ENCODE assay signal across 13 mouse cellular contexts in the genomic region with DNA sequence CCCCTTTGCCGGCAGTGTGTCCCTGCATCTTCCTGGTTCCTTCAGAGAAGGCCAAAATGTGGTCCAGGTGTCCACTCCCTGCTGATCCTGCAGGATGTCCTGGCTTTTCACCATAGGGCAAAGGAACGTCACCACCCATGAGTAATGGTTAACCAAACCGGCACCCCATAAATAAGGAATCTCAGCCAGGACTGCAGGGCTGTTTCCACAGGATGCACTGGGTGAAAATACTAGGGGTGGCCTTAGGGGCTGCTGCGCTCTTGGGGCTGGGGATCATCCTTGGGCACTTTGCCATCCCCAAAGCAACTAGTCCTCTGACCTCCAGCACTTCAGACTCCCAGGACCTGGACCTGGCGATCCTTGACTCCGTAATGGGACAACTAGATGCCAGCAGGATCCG. TPM values are rescaled to one million over a fixed set of nuclear protein-coding genes. Genes with fewer than 3 reads are reported as not detected.
DNase-seq lines count a peak whose midpoint lies in the region; ATAC-seq and TF ChIP-seq lines count a peak whose summit lies in the region.
"Had no signal": no experiment of that assay in that cellular context is flagged by ENCODE, and none has a peak within 500 bp of the region (broad histone marks: within the 10 kb centered on the region; RNA-seq: fewer than 3 reads in every experiment).

A gene (plus strand): TSS at position 197 of the 400 bp plus-strand sequence.

- TF ChIP-seq POLR2A in kidney, adult 2 months (IDR thresholded peaks at IDR 0.05; ENCODE audit: low read depth, low read length) = no peak

- H3K4me3 ChIP-seq in kidney, adult 2 months (ENCODE audit: insufficient read depth, low read depth, low read length) = no peak within 1 kb of the TSS
- no peak within 1 kb of the TSS for H3K4me3 ChIP-seq in neural tube, embryonic 13.5 days
- H3K4me3 ChIP-seq in neural tube, embryonic 15.5 days (replicated peaks) = no peak within 1 kb of the TSS
- H3K4me3 ChIP-seq in forebrain, embryonic 15.5 days = no peak within 1 kb of the TSS
- H3K4me3 ChIP-seq: forebrain, embryonic 12.5 days had no signal

- 0 out of 2 replicates have a peak within 1 kb of the TSS, but pooled peaks have one; percentile 8 for H3K9ac ChIP-seq in neural tube, embryonic 13.5 days
- H3K9ac ChIP-seq in neural tube, embryonic 15.5 days (replicated peaks) = no peak within 1 kb of the TSS
- H3K9ac ChIP-seq in forebrain, embryonic 15.5 days (replicated peaks) = no peak within 1 kb of the TSS
- H3K9ac ChIP-seq: forebrain, embryonic 12.5 days had no signal

- DNase-seq in kidney, adult 2 months = peak; percentile 40
- DNase-seq in kidney, adult 9 months = no peak
- no peak for DNase-seq in large intestine, adult 2 months (ENCODE audit: low read depth, low spot score)
- DNase-seq in spleen, adult 12 weeks (ENCODE audit: low spot score) = no peak
- DNase-seq: cerebellum, postnatal 14 days; heart, postnatal 4 days had no signal

- WGBS in kidney, adult 2 months = 62% methylated on average over 7 of the region's 7 CpGs
- WGBS in neural tube, embryonic 13.5 days = 90% methylated on average over 7 of the region's 7 CpGs
- WGBS in neural tube, embryonic 15.5 days = 88% methylated on average over 7 of the region's 7 CpGs
- 41% methylated on average over 7 of the region's 7 CpGs for WGBS in large intestine, adult 2 months
- 84% methylated on average over 7 of the region's 7 CpGs for WGBS in forebrain, embryonic 15.5 days

- H3K27ac ChIP-seq in kidney, adult 2 months (ENCODE audit: insufficient read depth, low read depth, low read length) = no peak within 1 kb of the TSS
- H3K27ac ChIP-seq in neural tube, embryonic 13.5 days (replicated peaks) = no peak within 1 kb of the TSS
- H3K27ac ChIP-seq in neural tube, embryonic 15.5 days (replicated peaks) = no peak within 1 kb of the TSS
- H3K27ac ChIP-seq in forebrain, embryonic 15.5 days (replicated peaks) = no peak within 1 kb of the TSS
- H3K27ac ChIP-seq: forebrain, embryonic 12.5 days had no signal

- no peaks in the 10 kb centered on the region for H3K27me3 ChIP-seq in kidney, adult 2 months (replicated peaks; ENCODE audit: control insufficient read depth, insufficient read depth, low read length)
- H3K27me3 ChIP-seq in neural tube, embryonic 13.5 days = no peaks in the 10 kb centered on the region
- no peaks in the 10 kb centered on the region for H3K27me3 ChIP-seq in neural tube, embryonic 15.5 days (replicated peaks)
- H3K27me3 ChIP-seq in forebrain, embryonic 15.5 days = no peaks in the 10 kb centered on the region
- H3K27me3 ChIP-seq: forebrain, embryonic 12.5 days had no signal

- TF ChIP-seq CTCF in kidney, adult 2 months (conservative IDR thresholded peaks at IDR 0.05; ENCODE audit: insufficient read depth, insufficient read length, low read depth, low read length) = no peak

- no peak within 1 kb of the TSS for H3K4me2 ChIP-seq in neural tube, embryonic 13.5 days
- H3K4me2 ChIP-seq in neural tube, embryonic 15.5 days = no peak within 1 kb of the TSS
- H3K4me2 ChIP-seq in forebrain, embryonic 15.5 days (replicated peaks) = no peak within 1 kb of the TSS
- H3K4me2 ChIP-seq: forebrain, embryonic 12.5 days had no signal

- H3K9me3 ChIP-seq in neural tube, embryonic 13.5 days = no peaks in the 10 kb centered on the region
- no peaks in the 10 kb centered on the region for H3K9me3 ChIP-seq in neural tube, embryonic 15.5 days (replicated peaks)
- no peaks in the 10 kb centered on the region for H3K9me3 ChIP-seq in forebrain, embryonic 15.5 days
- H3K9me3 ChIP-seq: forebrain, embryonic 12.5 days had no signal

- no peak for ATAC-seq in neural tube, embryonic 13.5 days (ENCODE audit: low read depth)
- ATAC-seq in neural tube, embryonic 15.5 days (ENCODE audit: low FRiP score) = no peak
- ATAC-seq in forebrain, embryonic 15.5 days (replicated peaks) = no peak
- ATAC-seq: inflammation-experienced regulatory T-cells, adult 6 months; lung, postnatal 0 days had no signal

- H3K36me3 ChIP-seq in kidney, adult 2 months (ENCODE audit: control insufficient read depth, insufficient read depth, low read length) = no peaks in the 10 kb centered on the region
- no peaks in the 10 kb centered on the region for H3K36me3 ChIP-seq in neural tube, embryonic 13.5 days
- H3K36me3 ChIP-seq in neural tube, embryonic 15.5 days = no peaks in the 10 kb centered on the region
- no peaks in the 10 kb centered on the region for H3K36me3 ChIP-seq in forebrain, embryonic 15.5 days
- H3K36me3 ChIP-seq: forebrain, embryonic 12.5 days had no signal

- no peaks in the 10 kb centered on the region for H3K4me1 ChIP-seq in kidney, adult 2 months (ENCODE audit: control insufficient read depth, insufficient read depth, low read length)
- no peaks in the 10 kb centered on the region for H3K4me1 ChIP-seq in neural tube, embryonic 13.5 days (replicated peaks)
- H3K4me1 ChIP-seq in neural tube, embryonic 15.5 days = no peaks in the 10 kb centered on the region
- no peaks in the 10 kb centered on the region for H3K4me1 ChIP-seq in forebrain, embryonic 15.5 days
- H3K4me1 ChIP-seq: forebrain, embryonic 12.5 days had no signal

RNA-seq across cellular contexts. Expression of the gene that starts here (rescaled TPM):
- polyA plus RNA-seq in kidney, adult 2 months (2012; rRNA removed) = 2.0 and 2.1 TPM in 2 replicates
- 0.23 and 0.32 TPM in 2 replicates for polyA plus RNA-seq in neural tube, embryonic 13.5 days (2015; fragmentation: Nextera tagmentation; extraction: Ambion mirVana)
- polyA plus RNA-seq in neural tube, embryonic 15.5 days (2015; fragmentation: Nextera tagmentation; extraction: Ambion mirVana) = 0.42 and 4.1 TPM in 2 replicates
- polyA plus RNA-seq in large intestine, adult 2 months (2012; rRNA removed) = 1,535 and 1,726 TPM in 2 replicates
- polyA plus RNA-seq in forebrain, embryonic 15.5 days (2015; fragmentation: Nextera tagmentation; extraction: Ambion mirVana) = 0.33 and 0.53 TPM in 2 replicates
- polyA plus RNA-seq: liver, adult 2 months; lung, postnatal 0 days had no signal

Comparison
In these comparisons a context has a peak if more than half of its experiments do, and no peak if none do; other contexts are left out.
1. RNA of the gene that starts here (polyA plus RNA-seq): 1,535 to 1,726 TPM in large intestine, adult 2 months; 2.0 to 2.1 TPM in kidney, adult 2 months, 0.33 to 0.53 TPM in forebrain, embryonic 15.5 days, 0.42 to 4.1 TPM in neural tube, embryonic 15.5 days and 0.23 to 0.32 TPM in neural tube, embryonic 13.5 days; every median in the first group is over 100 times any median in the second.